Mouse (Mus musculus) 3T3-L1 (cell line): ENCODE measurements at regions not wholly inside any gene's neighbourhood (a gene's known extent, or its start where the extent isn't known, plus 50 kb on each side); places are given as distances from the start of the nearest gene placed in this dataset.

ENCODE experiments used
- DNase-seq: peaks from one replicate; pipeline ENCODE4 v3.0.0-alpha.2; 2015; ENCODE audit warnings: low read depth, low spot score

GRCm38 (mm10) chr3:128001924-128002501 is 105.9 kb upstream of the Fam241a start:
- peak; percentile 67 for DNase-seq

GRCm38 (mm10) chr3:127995678-127996077 is 99.6 kb upstream of the Fam241a start:
- DNase-seq: no peak

GRCm38 (mm10) chr3:127987583-127987982 is 91.5 kb upstream of the Fam241a start:
- DNase-seq: no peak

- no peak for DNase-seq
Measured at GRCm38 (mm10) chr3:127985165-127985564, 89.0 kb upstream of the Fam241a start.

- no peak for DNase-seq
Measured at GRCm38 (mm10) chr3:127977240-127977639, 81.1 kb upstream of the Fam241a start.

- peak; percentile 75 for DNase-seq
Measured at GRCm38 (mm10) chr3:127970891-127971290, 74.8 kb upstream of the Fam241a start.

- no peak for DNase-seq
Measured at GRCm38 (mm10) chr3:127967170-127967569, 71.0 kb upstream of the Fam241a start.

GRCm38 (mm10) chr3:127966214-127966613 is 70.1 kb upstream of the Fam241a start:
- no peak for DNase-seq

GRCm38 (mm10) chr3:127958919-127959684 is 63.0 kb upstream of the Fam241a start:
- no peak for DNase-seq

GRCm38 (mm10) chr3:127954856-127955255 is 58.7 kb upstream of the Fam241a start:
- DNase-seq: no peak

GRCm38 (mm10) chr3:127953610-127954009 is 57.5 kb upstream of the Fam241a start:
- no peak for DNase-seq

GRCm38 (mm10) chr3:127948898-127949620 is 52.9 kb upstream of the Fam241a start:
- peak; percentile 89 for DNase-seq

GRCm38 (mm10) chr3:127948326-127948725 is 52.2 kb upstream of the Fam241a start:
- DNase-seq: no peak
